Mouse (Mus musculus) 3134 (cell line): Measurements from ENCODE around the gene Hddc3.
"Not testable (repeated sequence)": the region's sequence is repeated elsewhere in the genome, so short reads cannot be mapped to it uniquely, and the experiment has no call there.

ENCODE experiments used
- DNase-seq: peaks from one replicate; pipeline ENCODE4 v3.0.0-alpha.2; 2011; ENCODE audit warnings: low spot score; ENCODE audit not compliant: insufficient read length; ENCODE audit errors: extremely low read depth

Gene Hddc3

DNA sequence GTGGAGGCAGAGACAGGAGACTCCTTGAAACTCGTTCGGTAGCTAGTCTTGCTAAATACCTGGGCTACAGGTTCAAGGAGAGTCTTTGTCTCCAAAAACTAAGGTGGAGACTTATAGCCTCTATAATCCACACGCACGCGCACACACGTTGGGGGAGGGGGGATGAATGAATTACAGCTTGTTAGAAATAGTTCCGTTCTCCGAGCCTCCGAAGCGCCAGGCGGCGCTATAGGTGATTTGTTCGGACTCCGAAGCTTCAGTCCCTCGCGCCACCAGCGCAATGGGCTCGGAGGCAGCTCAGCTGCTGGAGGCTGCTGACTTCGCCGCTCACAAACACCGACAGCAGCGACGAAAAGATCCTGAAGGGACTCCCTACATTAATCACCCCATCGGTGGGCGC is at the start of gene Hddc3:
TSS of gene Hddc3 (plus strand) at position 247 of the 400 bp plus-strand sequence.
- DNase-seq = peak; percentile 84

DNA sequence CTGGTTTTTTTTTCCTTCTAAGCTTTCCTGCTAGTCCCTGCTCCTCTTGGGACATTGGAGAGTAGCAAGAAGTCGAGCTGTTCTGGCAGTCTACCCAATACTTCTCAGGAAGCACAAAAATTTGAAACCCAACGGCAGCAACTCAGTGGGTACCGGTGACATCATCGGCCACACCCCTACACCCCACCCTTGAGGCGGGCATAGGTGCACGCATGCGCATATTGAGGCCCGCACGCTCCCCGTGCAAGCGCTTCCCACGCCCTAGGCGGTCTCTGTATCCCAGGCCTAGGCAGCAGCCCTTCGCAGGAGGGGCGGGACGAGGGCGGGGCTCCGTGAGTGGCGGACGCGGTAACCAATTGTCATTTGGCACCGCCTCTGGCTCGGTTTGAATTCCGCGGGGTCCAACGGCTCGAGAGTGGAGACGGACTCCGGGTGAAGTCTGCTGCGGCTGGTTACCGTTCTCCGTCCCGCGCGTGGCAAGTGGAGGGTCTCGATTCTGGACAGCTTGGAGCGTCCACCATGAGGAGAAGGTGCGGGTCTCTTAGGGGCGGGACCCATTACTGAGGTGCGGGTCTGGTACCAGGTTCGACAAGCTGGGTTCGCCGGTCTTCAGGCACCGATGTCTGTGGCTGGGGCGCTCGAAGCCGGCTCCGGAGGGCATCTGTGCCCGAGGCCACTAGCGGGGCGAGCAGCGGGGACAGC is 48.7 kb upstream of the Hddc3 start, which contains the start of gene Prc1:
TSS of gene Prc1 (plus strand) at position 389 of the 702 bp plus-strand sequence.
- DNase-seq = peak; percentile 99

DNA sequence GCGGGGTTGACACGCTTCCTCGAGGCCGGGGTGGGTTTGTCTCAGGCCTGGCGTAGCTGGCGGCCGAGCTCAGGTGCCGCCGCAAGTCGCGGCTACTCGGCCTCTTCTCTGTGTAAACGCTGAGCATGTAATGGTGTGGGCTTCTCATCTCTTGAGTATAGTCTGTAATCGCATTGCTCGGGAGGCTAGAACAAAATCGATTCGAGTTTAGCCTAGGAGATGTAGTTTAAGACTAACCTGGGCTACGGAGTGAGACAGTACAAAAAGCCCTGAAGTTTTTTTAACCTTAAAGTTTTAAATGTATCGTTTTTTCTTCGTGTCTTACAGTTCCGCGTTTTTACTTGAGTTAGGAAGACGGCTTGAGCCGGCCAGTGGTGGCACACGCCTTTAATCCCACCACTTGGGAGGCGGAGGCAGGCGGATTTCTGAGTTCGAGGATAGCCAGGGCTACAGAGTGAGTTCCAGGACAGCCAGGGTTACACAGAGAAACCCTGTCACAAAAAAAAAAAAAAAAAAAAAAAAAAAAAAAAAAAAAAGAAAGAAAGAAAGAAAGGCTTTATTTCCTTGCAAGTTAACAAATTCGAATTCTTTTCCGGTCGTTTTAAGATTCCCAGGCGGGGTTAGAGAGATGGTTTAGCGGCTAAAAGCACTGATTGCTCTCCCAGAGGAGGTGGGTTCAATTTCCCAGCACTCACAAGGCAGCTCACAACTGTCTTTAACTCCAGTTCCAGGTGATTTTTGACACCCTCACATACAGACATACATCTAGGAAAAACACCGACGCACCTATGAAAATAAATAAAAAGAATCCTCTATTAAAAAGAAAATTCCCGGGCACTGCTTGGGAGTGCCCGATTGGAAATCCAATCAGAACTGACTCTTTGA is 47.9 kb upstream of the Hddc3 start:
- DNase-seq = no peak

DNA sequence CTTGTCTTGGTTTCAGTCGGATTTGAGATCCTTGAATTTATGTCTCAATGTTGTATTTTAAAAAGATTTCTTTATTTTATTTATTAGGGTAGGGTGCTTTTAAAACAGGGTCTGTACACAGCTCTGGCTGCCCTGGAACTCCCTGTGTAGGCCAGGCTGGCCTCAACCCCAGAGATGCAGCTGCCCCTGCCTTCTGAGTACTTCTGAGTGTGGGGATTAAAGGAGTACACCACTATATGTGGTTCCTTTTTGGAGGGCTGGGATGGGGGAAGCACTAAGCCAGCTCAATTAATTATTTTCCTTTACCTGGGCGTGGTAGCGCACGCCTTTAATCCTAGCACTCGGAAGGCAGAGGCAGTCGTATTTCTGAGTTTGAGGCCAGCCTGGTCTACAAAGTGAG is 46.4 kb upstream of the Hddc3 start:
- no peak for DNase-seq

DNA sequence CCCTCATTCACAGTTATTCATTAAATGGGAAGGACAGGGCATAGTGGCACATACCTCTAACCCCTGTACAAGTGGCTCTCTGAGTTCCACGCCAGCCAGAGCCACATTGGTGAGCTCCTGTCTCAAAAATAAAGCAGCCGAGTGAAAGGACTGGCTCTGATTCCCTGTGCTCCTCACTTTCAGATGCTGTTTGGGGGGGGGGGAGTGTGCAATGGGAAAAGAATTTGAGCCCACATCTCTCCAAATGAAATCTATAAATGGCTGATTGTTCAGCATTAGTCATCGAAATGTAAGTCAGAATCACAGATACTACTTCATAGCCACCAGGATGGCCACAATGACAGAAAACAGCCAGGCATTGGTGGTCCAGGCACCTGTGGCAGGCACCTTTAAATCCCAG is 45.9 kb upstream of the Hddc3 start:
- peak; percentile 44 for DNase-seq

DNA sequence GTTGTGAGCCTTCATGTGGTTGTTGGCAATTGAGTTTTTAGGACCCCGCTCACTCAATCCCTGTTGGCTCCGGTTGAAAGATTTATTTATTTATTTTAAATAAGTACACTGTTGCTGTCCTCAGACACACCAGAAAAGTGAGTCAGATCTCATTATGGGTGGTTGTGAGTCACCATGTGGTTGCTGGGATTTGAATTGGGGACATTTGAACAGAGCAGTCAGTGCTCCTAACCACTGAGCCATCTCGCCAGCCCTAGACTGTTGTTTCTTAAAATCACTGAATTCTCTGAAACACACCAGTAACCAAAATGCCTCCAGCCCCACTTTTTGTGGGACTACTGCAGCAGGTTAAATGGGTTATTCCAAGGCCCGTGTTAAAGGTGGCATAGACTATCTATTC is 44.1 kb upstream of the Hddc3 start:
- DNase-seq = peak; percentile 70

DNA sequence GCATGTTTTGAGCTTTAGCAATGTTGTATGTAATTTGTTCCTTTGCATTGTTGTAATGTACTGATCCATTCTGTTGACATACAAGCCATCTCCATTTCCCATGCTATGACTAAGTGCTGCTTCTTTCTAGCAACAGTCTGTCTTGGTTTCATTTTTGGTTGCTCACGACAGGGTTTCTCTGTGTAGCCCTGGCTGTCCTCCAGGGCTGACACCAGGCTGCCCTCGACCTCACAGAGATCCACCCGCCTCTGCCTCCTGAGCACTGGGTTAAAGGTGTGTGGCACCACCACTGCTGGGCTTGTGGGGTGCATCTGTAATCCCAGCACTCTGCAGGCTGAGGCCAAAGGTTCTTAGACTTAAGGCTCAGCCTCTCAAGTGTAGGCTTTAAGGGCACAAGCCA is 43.3 kb upstream of the Hddc3 start:
- DNase-seq = peak; percentile 56

DNA sequence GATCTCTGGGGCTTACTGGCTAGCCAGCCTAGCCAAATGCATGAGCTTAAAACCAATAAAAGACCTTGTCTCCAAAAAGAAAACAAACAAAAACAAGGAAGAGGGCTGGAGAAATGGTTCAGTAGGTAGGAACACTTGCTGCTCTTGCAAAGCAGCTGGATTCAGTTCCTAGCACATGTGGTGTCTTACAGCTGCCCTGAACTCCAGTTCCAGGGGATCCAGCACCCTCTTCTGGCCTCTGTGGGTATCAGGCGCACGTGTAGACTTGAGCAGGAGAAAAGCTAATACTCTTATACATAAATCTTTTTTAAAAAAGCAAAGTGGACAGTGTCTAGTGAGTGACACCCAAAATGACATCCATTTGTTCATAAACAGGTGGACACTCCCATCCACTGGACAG is 41.4 kb upstream of the Hddc3 start:
- no peak for DNase-seq

DNA sequence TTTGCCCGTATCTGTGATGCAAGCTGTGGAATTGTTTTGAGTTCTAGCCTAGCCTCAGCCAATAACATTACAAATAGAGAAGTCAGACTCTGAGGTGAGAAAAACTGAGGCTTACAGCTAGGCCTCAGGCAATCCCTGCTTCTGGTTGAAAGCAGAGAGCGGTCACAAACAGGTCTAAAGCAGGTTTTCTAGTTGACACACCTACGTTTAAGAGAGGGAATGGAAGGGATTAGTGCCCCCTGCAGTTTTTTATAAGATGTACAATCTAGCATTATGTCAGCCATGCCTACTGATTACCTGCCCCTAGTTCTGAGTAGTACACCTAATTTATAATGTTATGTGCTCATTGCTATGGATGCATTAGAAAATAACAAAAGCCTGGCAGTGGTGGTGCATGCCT is 35.1 kb upstream of the Hddc3 start:
- no peak for DNase-seq

DNA sequence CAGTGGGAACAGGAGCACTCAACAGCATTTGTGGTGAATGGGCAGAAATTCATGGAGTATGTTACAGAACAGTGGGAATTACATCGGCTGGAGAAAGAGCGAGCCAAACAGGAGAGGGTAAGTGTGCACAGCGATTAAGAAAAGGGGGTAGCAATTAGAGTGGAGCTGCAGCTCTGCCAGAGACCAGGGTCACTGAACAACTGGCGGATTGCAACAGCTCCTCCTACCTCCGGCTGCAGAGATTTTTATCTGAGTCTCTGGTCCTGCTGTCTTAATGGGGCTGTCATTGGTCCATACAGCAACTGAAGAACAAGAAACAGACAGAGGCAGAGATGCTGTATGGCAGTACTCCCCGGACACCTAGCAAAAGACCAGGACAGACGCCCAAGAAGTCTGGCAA is 32.1 kb upstream of the Hddc3 start:
- no peak for DNase-seq

DNA sequence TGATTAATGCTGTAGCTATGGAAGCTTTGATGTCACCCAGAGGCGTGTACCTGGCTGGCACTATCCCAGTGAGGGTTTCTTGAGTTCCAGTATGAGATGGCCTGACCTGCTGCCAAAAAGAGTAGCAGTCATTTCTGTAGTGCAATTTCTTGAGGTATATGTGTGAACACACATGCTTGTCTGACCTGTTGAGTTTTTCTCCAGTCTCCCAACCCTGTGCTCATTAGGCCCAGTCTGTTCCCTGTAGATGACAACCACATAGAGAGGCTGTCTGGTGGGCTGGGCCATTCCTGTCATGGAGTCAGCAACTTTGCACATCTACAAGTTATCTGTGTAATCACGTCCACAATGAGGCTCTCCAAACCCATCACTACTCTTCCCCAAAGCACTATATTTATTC is 27.2 kb upstream of the Hddc3 start:
- no peak for DNase-seq

DNA sequence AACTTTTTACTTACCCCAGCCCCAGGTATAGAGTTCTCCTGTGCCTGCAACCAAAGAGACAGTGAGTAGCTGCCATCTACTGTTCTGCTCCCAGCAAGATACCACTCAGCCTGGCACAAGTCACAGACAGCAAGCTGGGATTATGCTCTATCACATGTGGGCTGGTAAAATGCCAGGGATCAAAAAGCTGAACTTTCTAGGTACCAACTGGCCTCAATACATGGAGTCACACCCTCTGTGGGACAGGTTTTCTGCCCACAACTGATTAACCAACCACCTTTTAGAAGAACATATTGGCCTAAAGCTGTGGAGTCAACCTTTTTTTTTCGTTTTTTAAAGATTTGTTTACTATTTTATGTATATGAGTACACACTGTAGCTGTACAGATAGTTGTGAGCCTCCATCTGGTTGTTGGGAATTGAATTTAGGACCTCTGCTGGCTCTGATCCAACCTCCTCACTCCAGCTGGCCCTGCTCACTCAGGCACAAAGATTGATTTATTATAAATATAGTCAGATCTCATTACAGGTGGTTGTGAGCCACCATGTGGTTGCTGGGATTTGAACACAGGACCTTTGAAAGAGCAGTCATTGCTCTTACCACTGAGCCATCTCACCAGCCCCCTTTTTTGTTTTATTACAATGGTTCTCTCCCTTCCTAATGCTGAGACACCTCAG is 25.3 kb upstream of the Hddc3 start:
- no peak for DNase-seq

DNA sequence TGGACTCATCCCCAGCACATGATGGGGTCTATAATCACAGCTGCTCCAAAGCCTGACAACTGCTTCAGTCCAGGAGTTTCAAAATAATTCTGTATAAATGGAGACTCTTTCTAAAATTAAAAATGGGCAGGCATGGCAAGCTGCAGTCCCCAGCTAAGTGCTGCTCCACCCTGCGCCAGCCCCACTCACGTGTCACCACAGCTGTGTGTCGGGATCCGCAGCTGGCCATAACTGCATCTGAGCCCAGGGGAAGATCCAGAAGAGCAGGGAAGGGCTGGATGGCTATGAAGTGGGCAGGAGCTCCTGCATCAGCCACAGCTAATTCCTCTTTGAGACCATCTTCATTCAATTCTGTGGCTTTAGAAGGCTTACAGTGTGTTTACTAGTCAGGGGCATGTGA is 24.2 kb upstream of the Hddc3 start:
- no peak for DNase-seq

DNA sequence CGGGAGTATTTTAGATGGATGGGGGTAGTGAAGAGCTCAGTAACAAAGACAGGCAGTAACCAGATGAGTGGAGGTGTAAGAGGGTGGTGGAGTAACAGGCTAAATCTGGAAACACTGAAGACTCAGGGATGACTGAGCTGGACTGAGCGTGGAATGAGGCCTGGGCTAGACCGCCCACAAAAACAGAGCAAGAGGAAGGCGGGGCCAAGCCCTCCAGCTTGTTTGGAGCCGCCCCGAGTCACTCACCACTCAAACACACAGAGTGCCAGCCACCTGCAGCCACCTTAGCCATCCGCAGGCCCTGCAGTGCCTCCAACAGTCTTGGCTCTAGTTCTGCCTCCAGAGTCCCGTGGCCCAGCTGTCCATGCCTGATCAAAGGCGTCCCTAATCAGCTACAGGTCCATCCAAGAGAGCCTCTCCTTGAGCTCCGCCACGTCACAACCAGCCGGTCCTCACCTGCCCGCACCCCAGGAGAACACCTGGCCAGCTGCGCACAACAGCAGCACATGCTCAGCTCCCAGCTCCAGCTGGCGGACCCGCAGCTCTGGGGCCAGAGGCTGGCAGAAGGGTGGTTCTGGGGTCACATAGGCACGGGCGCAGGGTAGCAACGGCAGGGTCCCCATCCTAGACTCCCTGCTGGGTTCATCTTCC is 22.9 kb upstream of the Hddc3 start:
- no peak for DNase-seq

DNA sequence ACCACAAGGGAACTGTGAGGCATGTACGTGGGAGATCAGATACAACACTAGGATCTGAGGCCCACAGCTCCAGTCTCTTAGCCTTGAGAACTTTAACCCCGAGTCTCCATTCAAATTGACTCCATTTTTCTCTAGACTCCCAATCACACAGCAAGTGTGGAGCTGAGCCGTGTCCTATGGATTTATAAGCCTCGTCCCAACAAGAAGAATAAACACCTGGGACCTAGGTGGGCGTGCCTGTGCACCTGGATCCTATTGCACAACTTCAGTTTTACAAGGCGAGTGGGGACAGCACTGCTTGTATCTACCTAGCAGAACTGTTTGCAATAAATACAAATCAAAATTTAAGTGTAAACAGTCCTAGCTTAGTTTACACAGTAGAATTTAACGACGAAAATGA is 19.6 kb upstream of the Hddc3 start:
- DNase-seq = no peak

DNA sequence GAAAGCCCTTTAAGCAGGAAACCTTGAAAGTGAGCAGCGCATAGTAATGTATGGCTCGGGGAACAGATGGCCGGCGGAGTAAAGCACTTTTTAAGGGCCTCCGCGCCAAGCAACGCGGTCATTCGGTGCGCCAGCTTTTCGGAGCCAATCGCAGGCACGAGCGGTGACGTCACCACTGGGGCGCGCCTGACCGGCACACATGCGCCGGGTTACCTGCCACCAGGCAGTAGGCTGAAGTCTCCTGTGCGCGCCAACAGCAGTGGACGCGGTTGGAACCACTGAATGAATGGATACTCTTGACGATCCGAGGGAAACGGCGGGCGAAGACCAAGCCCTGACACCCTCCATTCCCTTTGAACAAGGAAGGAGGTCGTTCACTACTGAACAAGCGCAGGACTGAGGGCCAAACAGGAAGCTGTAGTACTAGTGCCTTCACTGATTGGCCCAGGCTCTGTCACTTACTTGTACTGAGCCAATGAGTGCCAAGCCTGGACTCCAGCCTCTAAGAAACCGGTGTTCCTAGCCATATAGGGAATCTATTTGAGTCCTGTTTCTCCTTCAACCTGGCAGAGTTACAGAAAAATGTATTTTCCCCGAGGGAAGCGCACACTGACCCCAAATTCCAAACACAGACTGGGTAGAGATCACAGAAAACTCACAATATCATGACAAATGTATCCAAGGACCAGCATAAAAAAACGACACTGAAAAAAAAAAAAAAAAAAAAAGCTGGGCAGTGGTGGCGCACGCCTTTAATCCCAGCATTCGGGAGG is 18.7 kb upstream of the Hddc3 start, which contains the start of gene Rccd1:
TSS of gene Rccd1 (minus strand) at position 412 of the 773 bp plus-strand sequence.
- peak; percentile 97 for DNase-seq

DNA sequence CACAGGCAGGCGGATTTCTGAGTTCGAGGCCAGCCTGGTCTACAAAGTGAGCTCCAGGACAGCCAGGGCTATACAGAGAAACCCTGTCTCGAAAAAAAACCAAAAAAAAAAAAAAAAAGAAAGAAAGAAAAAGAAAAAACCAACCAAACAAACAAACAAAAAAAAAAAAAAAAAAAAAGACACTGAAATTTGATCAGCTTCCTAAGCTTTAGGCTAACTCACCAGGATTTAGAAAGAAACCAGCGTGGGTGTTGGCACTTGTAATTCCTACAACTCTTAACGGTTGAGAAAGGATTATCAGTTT is 18.1 kb upstream of the Hddc3 start:
- not testable (repeated sequence) for DNase-seq

DNA sequence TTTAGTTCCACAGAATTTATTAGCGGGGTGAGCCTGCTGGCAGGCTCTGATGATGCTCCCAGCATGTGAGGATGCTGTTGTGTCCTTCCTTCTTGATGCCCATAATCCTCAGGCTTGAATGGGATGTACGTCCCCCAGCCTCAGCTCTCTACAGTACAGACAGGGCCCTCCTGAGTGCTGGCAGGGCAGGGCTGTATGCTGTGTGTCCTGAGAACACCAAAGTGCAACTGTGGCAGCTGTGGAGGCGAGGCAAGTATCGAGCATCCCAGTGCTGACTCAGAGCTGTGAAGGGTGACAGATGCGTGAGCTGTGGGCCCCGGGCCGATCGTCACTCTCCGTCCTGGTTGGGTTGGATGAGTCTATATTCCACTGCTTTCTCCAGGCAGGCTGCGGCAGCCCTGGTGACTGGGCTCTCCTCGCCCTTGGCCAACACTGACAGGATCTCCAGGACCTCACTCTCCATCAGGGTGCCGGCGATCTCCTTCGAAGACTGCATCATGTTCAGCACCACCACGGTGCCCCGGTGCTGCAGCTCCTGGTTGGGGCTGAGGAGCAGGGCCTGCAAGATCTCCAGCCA is 17.5 kb upstream of the Hddc3 start:
- no peak for DNase-seq

DNA sequence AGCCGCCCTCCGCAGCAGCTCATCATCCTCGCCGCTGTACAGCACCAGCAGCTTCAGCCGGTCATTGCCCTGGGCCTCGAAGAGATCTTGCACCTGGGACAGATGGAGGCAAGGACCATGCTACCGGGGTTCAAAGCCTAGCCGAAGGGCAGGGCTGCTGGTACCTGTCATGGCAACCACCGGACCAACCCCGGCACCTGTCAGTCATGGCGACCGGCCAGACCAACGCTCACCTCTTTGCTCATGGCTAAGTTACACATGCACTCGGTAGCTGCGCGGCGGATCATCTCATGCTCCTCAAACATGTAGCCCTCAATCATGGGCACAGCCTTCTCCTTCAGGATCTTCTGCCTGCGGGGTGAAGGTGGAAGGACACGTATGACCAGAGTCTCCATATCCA is 16.8 kb upstream of the Hddc3 start:
- no peak for DNase-seq

DNA sequence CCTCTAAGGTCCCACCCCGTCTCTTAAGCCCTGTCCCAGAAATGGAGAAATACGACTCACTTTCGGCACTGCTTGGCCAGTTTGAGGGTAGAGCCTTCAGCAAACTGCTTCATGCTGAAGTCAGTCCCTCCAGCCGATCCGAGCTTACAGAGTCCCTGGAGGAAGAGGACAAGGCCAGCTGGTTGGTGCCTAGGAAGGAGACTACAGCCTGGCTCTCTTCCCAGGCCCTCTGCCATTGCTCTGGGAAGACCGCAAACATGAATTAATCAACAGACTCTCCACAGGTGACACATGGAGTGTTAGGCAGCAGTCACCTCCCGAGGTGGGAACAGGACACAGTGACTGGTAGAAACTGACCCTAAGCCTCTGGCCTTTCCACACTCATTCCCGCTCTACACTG is 12.6 kb upstream of the Hddc3 start:
- DNase-seq = no peak
